Mouse (Mus musculus) kidney, embryonic 16.5 days (tissue): ENCODE results near the gene Tuft1. TPM values are rescaled to one million over a fixed set of nuclear protein-coding genes. Genes with fewer than 3 reads are reported as not detected.
A peak's percentile ranks its signal among the peaks of the same experiment; 100 is the strongest.

Source experiments
- ATAC-seq: fragments of 200-750 bp; cut with Nextera tagmentation; 2 replicates; pipeline ENCODE4 v1.8.0; 2017; ENCODE audit warnings: moderate TSS enrichment; ENCODE audit not compliant: low FRiP score, low TSS enrichment
- H3K27ac ChIP-seq: fragments of 300-500 bp; sonication (generic); 2 replicates; pipeline ENCODE4 v1.5.1; 2014; ENCODE audit warnings: low read length
- H3K27me3 ChIP-seq: fragments of 300-500 bp; sonication (generic); 2 replicates; pipeline ENCODE4 v1.6.1; 2014; ENCODE audit warnings: low read length, control low read depth, mixed read lengths; ENCODE audit not compliant: insufficient read depth
- H3K36me3 ChIP-seq: fragments of 300-500 bp; sonication (generic); 2 replicates; pipeline ENCODE4 v1.6.1; 2014; ENCODE audit warnings: low read length, control low read depth, mixed read lengths; ENCODE audit not compliant: insufficient read depth
- H3K4me1 ChIP-seq: fragments of 300-500 bp; sonication (generic); 2 replicates; pipeline ENCODE4 v1.6.1; 2014; ENCODE audit warnings: low read length, control low read depth, mixed read lengths; ENCODE audit not compliant: insufficient read depth
- H3K4me2 ChIP-seq: fragments of 300-500 bp; sonication (generic); replicated peaks from 2 replicates; pipeline ENCODE4 v1.6.1; 2014; ENCODE audit warnings: low read depth, low read length
- H3K4me3 ChIP-seq: fragments of 300-500 bp; sonication (generic); 2 replicates; pipeline ENCODE4 v1.5.1; 2014; ENCODE audit warnings: mild to moderate bottlenecking, low read length
- H3K9ac ChIP-seq: fragments of 300-500 bp; sonication (generic); replicated peaks from 2 replicates; pipeline ENCODE4 v1.6.1; 2014; ENCODE audit warnings: low read length
- H3K9me3 ChIP-seq: fragments of 300-500 bp; sonication (generic); 2 replicates; pipeline ENCODE4 v1.6.1; 2016; ENCODE audit warnings: low read length, control low read depth
- WGBS: fragments of 180-500 bp; shearing (Covaris S2); extraction: QIAGEN DNeasy Blood & Tissue Kit; methylation state at CpG from one replicate; pipeline ENCODE4 v1.1.7; 2014; 5-methylcytosine and 5-hydroxymethylcytosine counted together
- polyA plus RNA-seq: library from polyadenylated mRNA; unstranded; fragments of >200 nt; fragmentation: Nextera tagmentation; extraction: Ambion mirVana; gene quantifications from 2 replicates; pipeline ENCODE4 v1.2.1, GENCODE M21; 2015

The Tuft1 gene
- polyA plus RNA-seq, 1 experiment from 2014 or later: 9.7 TPM

GRCm38 (mm10) chr3:94581138-94581780 is 77.4 kb downstream of the Tuft1 start:
- H3K27ac ChIP-seq: peak overlapping the region; percentile 84
- peak overlapping the region; percentile 81 for H3K4me2 ChIP-seq
- H3K9ac ChIP-seq: peak overlapping the region; percentile 90
- H3K4me3 ChIP-seq: peak overlapping the region; percentile 91
- no peaks in the 10 kb centered on the region for H3K27me3 ChIP-seq
- no peak for ATAC-seq
- no peaks in the 10 kb centered on the region for H3K36me3 ChIP-seq
- WGBS: 4% methylated on average over 16 of the region's 16 CpGs
- peaks cover 15% of the 10 kb centered on the region for H3K4me1 ChIP-seq
- H3K9me3 ChIP-seq: no peaks in the 10 kb centered on the region

GRCm38 (mm10) chr3:94574506-94574905 is 84.2 kb downstream of the Tuft1 start:
- Histone ChIP-seq H3K4me2 (no peak overlapping the region), H3K4me1 (peaks cover 2% of the 10 kb centered on the region), H3K9ac (no peak overlapping the region), H3K27me3 (no peaks in the 10 kb centered on the region), H3K36me3 (no peaks in the 10 kb centered on the region), H3K4me3 (no peak overlapping the region), H3K27ac (no peak overlapping the region), H3K9me3 (no peaks in the 10 kb centered on the region)
- WGBS: 85% methylated on average over 6 of the region's 6 CpGs
- no peak for ATAC-seq

- Histone ChIP-seq H3K4me3 (no peak overlapping the region), H3K4me2 (no peak overlapping the region), H3K9ac (no peak overlapping the region), H3K27ac (no peak overlapping the region), H3K4me1 (peaks cover 19% of the 10 kb centered on the region), H3K9me3 (no peaks in the 10 kb centered on the region), H3K36me3 (no peaks in the 10 kb centered on the region), H3K27me3 (no peaks in the 10 kb centered on the region)
- WGBS: 35% methylated on average over 2 of the region's 2 CpGs
- ATAC-seq: no peak
Measured at GRCm38 (mm10) chr3:94567242-94567641, 91.4 kb downstream of the Tuft1 start.

GRCm38 (mm10) chr3:94565557-94565956 is 93.1 kb downstream of the Tuft1 start:
- H3K27ac ChIP-seq: no peak overlapping the region
- no peak overlapping the region for H3K9ac ChIP-seq
- H3K4me1 ChIP-seq: peaks cover 19% of the 10 kb centered on the region
- H3K4me3 ChIP-seq: no peak overlapping the region
- WGBS: 65% methylated on average over 2 of the region's 2 CpGs
- 0 out of 2 replicates have a peak, but pooled peaks cover 4% of the 10 kb centered on the region for H3K36me3 ChIP-seq
- no peak for ATAC-seq
- H3K9me3 ChIP-seq: no peaks in the 10 kb centered on the region
- H3K27me3 ChIP-seq: no peaks in the 10 kb centered on the region
- no peak overlapping the region for H3K4me2 ChIP-seq

DNA sequence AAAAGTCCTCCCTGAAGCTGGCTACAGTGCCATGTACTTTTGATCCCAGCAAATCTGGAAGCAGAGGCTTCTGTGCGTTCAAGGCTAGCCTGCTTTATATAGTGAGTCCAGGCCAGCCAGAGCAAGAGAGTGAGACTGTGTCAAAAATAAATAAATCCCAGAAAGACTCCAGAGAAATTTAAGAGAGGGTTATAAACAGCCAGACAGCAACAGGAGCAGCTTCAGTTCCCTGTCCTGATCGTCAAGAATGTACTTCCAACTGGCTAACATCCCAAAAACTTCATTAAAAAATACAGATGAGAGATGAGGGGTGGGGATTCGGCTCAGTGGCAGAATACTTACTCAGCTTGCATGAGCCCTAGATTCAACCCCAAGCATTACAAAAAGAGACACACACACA is 93.5 kb downstream of the Tuft1 start:
- WGBS: 41% methylated on average over 3 of the region's 3 CpGs
- H3K9me3 ChIP-seq: no peaks in the 10 kb centered on the region
- no peaks in the 10 kb centered on the region for H3K27me3 ChIP-seq
- peaks cover 19% of the 10 kb centered on the region for H3K4me1 ChIP-seq
- 0 out of 2 replicates have a peak, but pooled peaks cover 4% of the 10 kb centered on the region for H3K36me3 ChIP-seq
- H3K9ac ChIP-seq: no peak overlapping the region
- peak overlapping the region; percentile 61; the same call in 1 of the 2 replicates for H3K27ac ChIP-seq
- no peak overlapping the region for H3K4me2 ChIP-seq
- H3K4me3 ChIP-seq: no peak overlapping the region
- ATAC-seq: no peak

- Histone ChIP-seq H3K4me2 (no peak overlapping the region), H3K4me1 (peaks cover 19% of the 10 kb centered on the region), H3K9me3 (no peaks in the 10 kb centered on the region), H3K9ac (no peak overlapping the region), H3K4me3 (no peak overlapping the region), H3K27me3 (no peaks in the 10 kb centered on the region), H3K27ac (no peak overlapping the region), H3K36me3 (peaks cover 6% of the 10 kb centered on the region; the same call in 1 of the 2 replicates)
- 64% methylated on average over 4 of the region's 4 CpGs for WGBS
- ATAC-seq: no peak
Measured at GRCm38 (mm10) chr3:94564356-94565010, 94.2 kb downstream of the Tuft1 start.

DNA sequence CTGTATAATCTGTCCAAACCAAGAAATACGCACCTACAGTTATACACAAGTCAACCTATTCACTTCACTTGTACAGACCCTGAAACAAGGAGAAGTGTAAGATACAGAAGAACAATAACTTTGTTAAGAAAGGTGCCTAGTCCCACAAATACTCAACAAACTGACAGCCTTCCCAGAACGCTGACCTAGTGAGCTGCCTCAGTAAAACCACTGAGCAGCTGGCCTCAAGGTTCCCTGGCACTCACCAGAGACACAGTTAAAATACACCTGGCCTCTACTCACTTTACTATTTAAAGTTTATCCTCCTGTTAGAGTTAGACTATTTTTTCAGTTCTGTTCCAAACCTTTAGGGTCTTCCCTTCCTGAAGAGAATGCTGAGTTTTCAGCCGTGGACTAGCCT is 95.5 kb downstream of the Tuft1 start:
- Histone ChIP-seq H3K27me3 (no peaks in the 10 kb centered on the region), H3K9ac (no peak overlapping the region), H3K4me2 (no peak overlapping the region), H3K27ac (no peak overlapping the region), H3K9me3 (no peaks in the 10 kb centered on the region), H3K4me1 (peaks cover 19% of the 10 kb centered on the region), H3K36me3 (peaks cover 16% of the 10 kb centered on the region), H3K4me3 (no peak overlapping the region)
- ATAC-seq: no peak
- WGBS: 67% methylated on average over 3 of the region's 3 CpGs

Other genes with a start within 250 kb of the Tuft1 start
- gene Tdrkh, start 245.6 kb downstream of the Tuft1 start, polyA plus RNA-seq: 12.1 and 13.8 TPM in 2 replicates
- 72.3 and 79.1 TPM in 2 replicates for gene Mrpl9, start 215.6 kb downstream of the Tuft1 start, polyA plus RNA-seq
- gene Oaz3, start 215.0 kb downstream of the Tuft1 start, polyA plus RNA-seq: 0.44 and 0.66 TPM in 2 replicates
- 1.4 and 2.5 TPM in 2 replicates for gene Celf3, start 180.6 kb downstream of the Tuft1 start, polyA plus RNA-seq
- gene Riiad1, start 178.5 kb downstream of the Tuft1 start, polyA plus RNA-seq: 0.99 and 1.7 TPM in 2 replicates
- 43.0 and 54.6 TPM in 2 replicates for gene Snx27, start 76.2 kb downstream of the Tuft1 start, polyA plus RNA-seq
- not detected in 2 replicates for gene Gm10972, start 15.8 kb downstream of the Tuft1 start, polyA plus RNA-seq
- 2.2 and 4.6 TPM in 2 replicates for gene Selenbp2, start 34.7 kb upstream of the Tuft1 start, polyA plus RNA-seq
- 20.7 and 24.0 TPM in 2 replicates for gene Cgn, start 127.6 kb upstream of the Tuft1 start, polyA plus RNA-seq
- gene Pogz, start 178.7 kb upstream of the Tuft1 start, polyA plus RNA-seq: 15.9 and 21.0 TPM in 2 replicates
- 341 and 366 TPM in 2 replicates for gene Psmb4, start 228.1 kb upstream of the Tuft1 start, polyA plus RNA-seq